8 mouse cellular contexts compared by ENCODE assay signal in genomic region chr11:69901993-69902392, GRCm38 (mm10). TPM values are rescaled to one million over a fixed set of nuclear protein-coding genes. Genes with fewer than 3 reads are reported as not detected.
DNase-seq lines count a peak whose midpoint lies in the region; ATAC-seq and TF ChIP-seq lines count a peak whose summit lies in the region.

No protein-coding gene starts in this region.

- peaks cover 36% of the 10 kb centered on the region for H3K36me3 ChIP-seq in lung, embryonic 14.5 days (ENCODE audit: insufficient read depth)
- H3K36me3 ChIP-seq in hindbrain, embryonic 10.5 days: peaks cover 41% of the 10 kb centered on the region
- peaks cover 18% of the 10 kb centered on the region for H3K36me3 ChIP-seq in midbrain, embryonic 11.5 days (ENCODE audit: control insufficient read depth, insufficient read depth, low read length)

- no peak for ATAC-seq in lung, embryonic 14.5 days (ENCODE audit: insufficient read depth)
- no peak for ATAC-seq in midbrain, embryonic 11.5 days (ENCODE audit: low FRiP score)
- ATAC-seq in activated CD4-positive, CD25-positive, alpha-beta regulatory T cell, adult 4 months: no peak

- no peaks in the 10 kb centered on the region for H3K9me3 ChIP-seq in lung, embryonic 14.5 days (ENCODE audit: low read depth, low read length)
- H3K9me3 ChIP-seq in hindbrain, embryonic 10.5 days: no peaks in the 10 kb centered on the region
- H3K9me3 ChIP-seq in midbrain, embryonic 11.5 days (ENCODE audit: control insufficient read depth, low read length): no peaks in the 10 kb centered on the region

- peak overlapping the region; percentile 84 for H3K4me3 ChIP-seq in lung, embryonic 14.5 days (ENCODE audit: low read depth, low read length)
- H3K4me3 ChIP-seq in brown adipose tissue, adult 24 weeks (ENCODE audit: insufficient read depth, low read depth, low read length): peak overlapping the region; percentile 66
- H3K4me3 ChIP-seq in hindbrain, embryonic 10.5 days: peak overlapping the region; percentile 98
- H3K4me3 ChIP-seq in midbrain, embryonic 11.5 days (ENCODE audit: low read depth, low read length): peak overlapping the region; percentile 98

- no peak for TF ChIP-seq CTCF in lung, embryonic 14.5 days (IDR thresholded peaks at IDR 0.05; ENCODE audit: low read depth)

- peak overlapping the region; percentile 89 for H3K9ac ChIP-seq in lung, embryonic 14.5 days
- H3K9ac ChIP-seq in midbrain, embryonic 11.5 days (ENCODE audit: low read length): peak overlapping the region; percentile 95

- H3K27ac ChIP-seq in lung, embryonic 14.5 days (ENCODE audit: low read depth): peak overlapping the region; percentile 98
- no peak overlapping the region for H3K27ac ChIP-seq in brown adipose tissue, adult 24 weeks (replicated peaks; ENCODE audit: low read depth, low read length)
- H3K27ac ChIP-seq in hindbrain, embryonic 10.5 days: peak overlapping the region; percentile 99
- peak overlapping the region; percentile 86 for H3K27ac ChIP-seq in midbrain, embryonic 11.5 days (ENCODE audit: low read depth, low read length)

- 0 out of 2 replicates have a peak, but pooled peaks cover 5% of the 10 kb centered on the region for H3K4me1 ChIP-seq in lung, embryonic 14.5 days (ENCODE audit: insufficient read depth)
- H3K4me1 ChIP-seq in brown adipose tissue, adult 24 weeks (ENCODE audit: control insufficient read depth, insufficient read depth, insufficient read length, low read length): peaks cover 8% of the 10 kb centered on the region; the same call in 1 of the 2 replicates
- H3K4me1 ChIP-seq in hindbrain, embryonic 10.5 days (replicated peaks): peaks cover 50% of the 10 kb centered on the region
- peaks cover 22% of the 10 kb centered on the region for H3K4me1 ChIP-seq in midbrain, embryonic 11.5 days (ENCODE audit: control insufficient read depth, insufficient read depth, low read length)

- H3K27me3 ChIP-seq in lung, embryonic 14.5 days (ENCODE audit: insufficient read depth, low read length): no peaks in the 10 kb centered on the region
- no peaks in the 10 kb centered on the region for H3K27me3 ChIP-seq in hindbrain, embryonic 10.5 days (ENCODE audit: insufficient read depth, poor library complexity, severe bottlenecking)
- H3K27me3 ChIP-seq in midbrain, embryonic 11.5 days (ENCODE audit: control insufficient read depth, insufficient read depth, low read length): no peaks in the 10 kb centered on the region

- WGBS in lung, embryonic 14.5 days: under 1% methylated on average over 38 of the region's 39 CpGs
- under 1% methylated on average over 39 of the region's 39 CpGs for WGBS in hindbrain, embryonic 10.5 days
- under 1% methylated on average over 38 of the region's 39 CpGs for WGBS in midbrain, embryonic 11.5 days

- DNase-seq in lung, embryonic 14.5 days: peak; percentile 15
- DNase-seq in lung, postnatal 25 days (ENCODE audit: low spot score): no peak
- peak; percentile 30 for DNase-seq in hindbrain, embryonic 10.5 days (ENCODE audit: low spot score)
- DNase-seq in midbrain, embryonic 11.5 days (ENCODE audit: low spot score, missing footprints): peak; percentile 93
- DNase-seq in frontal cortex, postnatal 25 days (ENCODE audit: low spot score in 2 of 2): no peak
- DNase-seq in adrenal gland, adult 8-10 months: no peak

- H3K4me2 ChIP-seq in lung, embryonic 14.5 days: peak overlapping the region; percentile 99
- peak overlapping the region; percentile 99 for H3K4me2 ChIP-seq in midbrain, embryonic 11.5 days

RNA-seq across cellular contexts. Expression of gene Neurl4, which starts 1.1 kb away (rescaled TPM):
- 12.5 and 13.1 TPM in 2 replicates for polyA plus RNA-seq in lung, embryonic 14.5 days (2014; fragmentation: Nextera tagmentation; extraction: Ambion mirVana)
- 16.9 and 18.4 TPM in 2 replicates for polyA plus RNA-seq in brown adipose tissue, adult 24 weeks (2012; ENCODE audit: insufficient read depth, insufficient read length, missing spikeins)
- polyA plus RNA-seq in hindbrain, embryonic 10.5 days (2016; fragmentation: Nextera tagmentation; extraction: Ambion mirVana): 12.5 and 13.4 TPM in 2 replicates
- polyA plus RNA-seq in midbrain, embryonic 11.5 days (2014; fragmentation: Nextera tagmentation; extraction: Ambion mirVana): 15.6 and 16.3 TPM in 2 replicates
- 10 to 100 TPM; 36.4 to 71.4 (median 51.5) TPM for total RNA-seq in adrenal gland, adult 8-10 months (2022)
- polyA plus RNA-seq in activated CD4-positive, CD25-positive, alpha-beta regulatory T cell, adult 4 months (2017; shearing (Covaris generic)): 1 to 10 TPM; 7.9 to 8.0 TPM

RNA-seq across cellular contexts. Expression of gene 2810408A11Rik, which starts 1.2 kb away (rescaled TPM):
- polyA plus RNA-seq in lung, embryonic 14.5 days (2014; fragmentation: Nextera tagmentation; extraction: Ambion mirVana): 11.3 and 14.1 TPM in 2 replicates
- polyA plus RNA-seq in brown adipose tissue, adult 24 weeks (2012; ENCODE audit: insufficient read depth, insufficient read length, missing spikeins): 3.2 TPM in 1 of 2 replicates, not detected in the other
- polyA plus RNA-seq in hindbrain, embryonic 10.5 days (2016; fragmentation: Nextera tagmentation; extraction: Ambion mirVana): 11.4 and 15.2 TPM in 2 replicates
- 15.3 and 17.8 TPM in 2 replicates for polyA plus RNA-seq in midbrain, embryonic 11.5 days (2014; fragmentation: Nextera tagmentation; extraction: Ambion mirVana)
- 1 to 10 TPM in 1 of 4 experiments, under 1 TPM in 3; 0.23 to 2.4 (median 0.71) TPM for total RNA-seq in adrenal gland, adult 8-10 months (2022)
- 1 to 10 TPM; 1.1 to 1.2 TPM for polyA plus RNA-seq in activated CD4-positive, CD25-positive, alpha-beta regulatory T cell, adult 4 months (2017; shearing (Covaris generic))

RNA-seq across cellular contexts. Expression of gene Acap1, which starts 6.7 kb away (rescaled TPM):
- 0.38 and 0.83 TPM in 2 replicates for polyA plus RNA-seq in lung, embryonic 14.5 days (2014; fragmentation: Nextera tagmentation; extraction: Ambion mirVana)
- polyA plus RNA-seq in brown adipose tissue, adult 24 weeks (2012; ENCODE audit: insufficient read depth, insufficient read length, missing spikeins): not detected in 2 replicates
- polyA plus RNA-seq in hindbrain, embryonic 10.5 days (2016; fragmentation: Nextera tagmentation; extraction: Ambion mirVana): 1.2 and 1.4 TPM in 2 replicates
- polyA plus RNA-seq in midbrain, embryonic 11.5 days (2014; fragmentation: Nextera tagmentation; extraction: Ambion mirVana): 0.36 and 0.59 TPM in 2 replicates
- total RNA-seq in adrenal gland, adult 8-10 months (2022): 1 to 10 TPM in 2 of 4 experiments, under 1 TPM in 2; 0.31 to 1.9 (median 0.86) TPM
- polyA plus RNA-seq in activated CD4-positive, CD25-positive, alpha-beta regulatory T cell, adult 4 months (2017; shearing (Covaris generic)): 100 to 1,000 TPM; 213 to 273 TPM

RNA-seq across cellular contexts. Expression of gene Gps2, which starts 11.7 kb away (rescaled TPM):
- polyA plus RNA-seq in lung, embryonic 14.5 days (2014; fragmentation: Nextera tagmentation; extraction: Ambion mirVana): 67.5 and 78.6 TPM in 2 replicates
- 23.6 and 24.3 TPM in 2 replicates for polyA plus RNA-seq in brown adipose tissue, adult 24 weeks (2012; ENCODE audit: insufficient read depth, insufficient read length, missing spikeins)
- polyA plus RNA-seq in hindbrain, embryonic 10.5 days (2016; fragmentation: Nextera tagmentation; extraction: Ambion mirVana): 96.8 and 105 TPM in 2 replicates
- polyA plus RNA-seq in midbrain, embryonic 11.5 days (2014; fragmentation: Nextera tagmentation; extraction: Ambion mirVana): 92.2 and 95.8 TPM in 2 replicates
- 10 to 100 TPM; 44.0 to 72.7 (median 52.0) TPM for total RNA-seq in adrenal gland, adult 8-10 months (2022)
- 100 to 1,000 TPM in 1 of 2 experiments, 10 to 100 TPM in 1; 90.7 to 106 TPM for polyA plus RNA-seq in activated CD4-positive, CD25-positive, alpha-beta regulatory T cell, adult 4 months (2017; shearing (Covaris generic))

RNA-seq across cellular contexts. Expression of gene Eif5a, which starts 19.8 kb away (rescaled TPM):
- polyA plus RNA-seq in lung, embryonic 14.5 days (2014; fragmentation: Nextera tagmentation; extraction: Ambion mirVana): 1,945 and 2,006 TPM in 2 replicates
- polyA plus RNA-seq in brown adipose tissue, adult 24 weeks (2012; ENCODE audit: insufficient read depth, insufficient read length, missing spikeins): 424 and 439 TPM in 2 replicates
- 2,350 and 2,667 TPM in 2 replicates for polyA plus RNA-seq in hindbrain, embryonic 10.5 days (2016; fragmentation: Nextera tagmentation; extraction: Ambion mirVana)
- 1,778 and 1,800 TPM in 2 replicates for polyA plus RNA-seq in midbrain, embryonic 11.5 days (2014; fragmentation: Nextera tagmentation; extraction: Ambion mirVana)
- 100 to 1,000 TPM; 468 to 561 (median 519) TPM for total RNA-seq in adrenal gland, adult 8-10 months (2022)
- 1,000 to 10,000 TPM; 1,092 to 1,351 TPM for polyA plus RNA-seq in activated CD4-positive, CD25-positive, alpha-beta regulatory T cell, adult 4 months (2017; shearing (Covaris generic))

Comparison
In these comparisons a context has a peak if more than half of its experiments do, and no peak if none do; other contexts are left out.
1. DNase-seq: peak in lung, embryonic 14.5 days (single experiment), hindbrain, embryonic 10.5 days (single experiment) and midbrain, embryonic 11.5 days (single experiment); none in lung, postnatal 25 days (single experiment), frontal cortex, postnatal 25 days (0 of 2) and adrenal gland, adult 8-10 months (single experiment).
2. RNA of gene Acap1, which starts 6.7 kb away (polyA plus RNA-seq): 213 to 273 TPM in activated CD4-positive, CD25-positive, alpha-beta regulatory T cell, adult 4 months; 1.2 to 1.4 TPM in hindbrain, embryonic 10.5 days, 0.38 to 0.83 TPM in lung, embryonic 14.5 days, 0.36 to 0.59 TPM in midbrain, embryonic 11.5 days and not detected in brown adipose tissue, adult 24 weeks; every median in the first group is over 10 times any median in the second.
3. Peak in every context shown above with its lines, with median percentiles within 50 percentile points of each other: H3K4me3 ChIP-seq.